Mouse (Mus musculus) limb, embryonic 15.5 days (tissue): ENCODE measurements around the gene Me1. TPM values are rescaled to one million over a fixed set of nuclear protein-coding genes. Genes with fewer than 3 reads are reported as not detected.

Source experiments
- ATAC-seq: fragments of 200-750 bp; cut with Nextera tagmentation; 2 replicates; pipeline ENCODE4 v1.8.0; 2017; ENCODE audit warnings: low read depth, moderate TSS enrichment; ENCODE audit not compliant: insufficient number of reproducible peaks, low FRiP score, low TSS enrichment
- H3K27ac ChIP-seq: fragments of 300-500 bp; sonication (generic); 2 replicates; pipeline ENCODE4 v1.5.1; 2015; ENCODE audit warnings: moderate library complexity, mild to moderate bottlenecking, inconsistent platforms
- H3K27me3 ChIP-seq: fragments of 300-500 bp; sonication (generic); 2 replicates; pipeline ENCODE4 v1.6.1; 2015; ENCODE audit warnings: inconsistent platforms
- H3K36me3 ChIP-seq: fragments of 300-500 bp; sonication (generic); 2 replicates; pipeline ENCODE4 v1.6.1; 2015; ENCODE audit warnings: inconsistent platforms
- H3K4me1 ChIP-seq: fragments of 300-500 bp; sonication (generic); 2 replicates; pipeline ENCODE4 v1.6.1; 2015; ENCODE audit warnings: inconsistent platforms
- H3K4me2 ChIP-seq: fragments of 300-500 bp; sonication (generic); 2 replicates; pipeline ENCODE4 v1.6.1; 2015; ENCODE audit warnings: mild to moderate bottlenecking, inconsistent platforms
- H3K4me3 ChIP-seq: fragments of 300-500 bp; sonication (generic); 2 replicates; pipeline ENCODE4 v1.5.1; 2015; ENCODE audit warnings: mild to moderate bottlenecking, inconsistent platforms
- H3K9ac ChIP-seq: fragments of 300-500 bp; sonication (generic); 2 replicates; pipeline ENCODE4 v1.6.1; 2015; ENCODE audit warnings: inconsistent platforms
- H3K9me3 ChIP-seq: fragments of 300-500 bp; sonication (generic); 2 replicates; pipeline ENCODE4 v1.6.1; 2016; ENCODE audit warnings: inconsistent platforms
- WGBS: fragments of 180-500 bp; shearing (Covaris S2); methylation state at CpG from one replicate; pipeline ENCODE4 v1.1.7; 2015; 5-methylcytosine and 5-hydroxymethylcytosine counted together
- polyA plus RNA-seq: library from polyadenylated mRNA; unstranded; fragments of >200 nt; fragmentation: Nextera tagmentation; extraction: Ambion mirVana; gene quantifications from 2 replicates; pipeline ENCODE4 v1.2.1, GENCODE M21; 2015

Me1 gene
- polyA plus RNA-seq, 1 experiment from 2014 or later, result 32.4 TPM

DNA sequence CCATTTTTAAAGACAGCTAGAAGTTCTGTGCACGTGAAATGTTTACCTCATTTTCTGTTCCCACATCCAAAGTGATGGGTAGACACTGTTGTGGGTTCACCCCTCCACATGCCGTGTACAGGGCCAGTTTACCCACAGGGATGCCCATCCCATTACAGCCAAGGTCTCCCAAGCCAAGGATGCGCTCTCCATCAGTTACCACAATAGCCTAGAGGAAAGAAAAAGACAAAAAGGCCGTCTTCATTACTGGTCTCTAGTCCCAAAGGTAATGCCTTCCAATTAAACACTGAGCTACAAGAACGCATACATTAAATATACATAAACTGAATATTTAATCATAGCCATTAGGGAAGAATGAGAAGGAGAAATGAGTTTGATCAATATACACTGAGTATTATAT, 44.9 kb downstream of the Me1 start:
- no peaks in the 10 kb centered on the region for H3K27me3 ChIP-seq
- H3K36me3 ChIP-seq, result no peaks in the 10 kb centered on the region
- H3K4me2 ChIP-seq, result no peak overlapping the region
- WGBS, result 85% methylated on average over 5 of the region's 5 CpGs
- no peaks in the 10 kb centered on the region for H3K9me3 ChIP-seq
- no peak for ATAC-seq
- H3K9ac ChIP-seq, result no peak overlapping the region
- no peak overlapping the region for H3K4me3 ChIP-seq
- H3K27ac ChIP-seq, result no peak overlapping the region
- H3K4me1 ChIP-seq, result peaks cover 8% of the 10 kb centered on the region; the same call in 1 of the 2 replicates

DNA sequence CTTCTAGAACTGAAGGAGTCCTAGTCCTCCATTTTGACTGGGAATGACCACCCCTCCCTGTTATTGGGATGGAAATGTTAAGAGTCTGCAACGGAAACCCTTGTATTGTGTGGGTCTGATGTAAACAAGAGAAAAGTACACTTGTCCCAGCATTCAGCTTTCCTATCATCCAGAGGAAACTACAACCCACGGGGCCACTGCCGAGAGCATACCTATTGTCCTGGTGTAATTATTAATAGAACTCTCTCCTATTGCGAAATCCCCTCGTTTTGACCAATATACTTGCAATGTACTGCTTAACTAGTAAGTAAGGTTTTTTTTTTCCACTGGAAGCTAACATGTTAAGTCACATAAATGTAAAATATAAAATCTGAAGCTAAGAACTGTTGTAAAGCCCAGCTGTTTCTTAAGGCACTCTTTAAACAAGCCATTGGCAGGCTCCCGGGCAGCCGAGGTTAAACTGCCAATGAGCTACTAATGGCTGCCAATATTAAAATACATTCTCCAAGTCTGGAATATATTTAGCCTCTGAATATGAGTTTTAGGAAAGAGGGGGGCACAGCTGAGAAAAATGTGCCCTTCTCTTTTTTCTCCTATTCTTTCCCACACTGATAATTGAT, 47.7 kb downstream of the Me1 start:
- H3K27me3 ChIP-seq, result no peaks in the 10 kb centered on the region
- H3K4me1 ChIP-seq, result peaks cover 8% of the 10 kb centered on the region; the same call in 1 of the 2 replicates
- peak; percentile 63; the same call in 1 of the 2 replicates for ATAC-seq
- H3K4me2 ChIP-seq, result no peak overlapping the region
- whole genome bisulfite sequencing, result 50% methylated on average over 7 of the region's 7 CpGs
- H3K4me3 ChIP-seq, result no peak overlapping the region
- H3K9me3 ChIP-seq, result no peaks in the 10 kb centered on the region
- H3K36me3 ChIP-seq, result no peaks in the 10 kb centered on the region
- H3K9ac ChIP-seq, result no peak overlapping the region
- peak overlapping the region; percentile 67; the same call in 1 of the 2 replicates for H3K27ac ChIP-seq

DNA sequence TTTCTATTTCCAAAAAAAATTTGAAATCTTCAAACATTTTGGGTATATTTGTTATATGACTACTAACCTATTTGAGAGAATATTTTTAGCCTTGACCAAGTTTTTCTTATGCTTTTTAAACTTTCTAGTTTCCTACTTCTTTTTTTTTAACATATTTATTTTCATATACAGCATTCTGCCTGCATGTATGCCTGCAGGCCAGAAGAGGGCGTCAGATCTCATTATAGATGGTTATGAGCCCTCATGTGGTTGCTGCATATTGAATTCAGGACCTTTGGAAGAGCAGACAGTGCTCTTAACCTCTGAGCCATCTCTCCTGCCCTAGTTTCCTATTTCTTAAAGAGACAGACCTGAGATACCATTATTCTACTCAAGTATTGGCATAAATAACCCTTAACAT, 48.9 kb downstream of the Me1 start:
- no peak overlapping the region for H3K9ac ChIP-seq
- no peak overlapping the region for H3K4me3 ChIP-seq
- WGBS, result 9% methylated on average over 1 of the region's 1 CpGs
- H3K4me1 ChIP-seq, result peaks cover 8% of the 10 kb centered on the region; the same call in 1 of the 2 replicates
- H3K27ac ChIP-seq, result no peak overlapping the region
- no peak for ATAC-seq
- no peaks in the 10 kb centered on the region for H3K9me3 ChIP-seq
- H3K4me2 ChIP-seq, result no peak overlapping the region
- H3K36me3 ChIP-seq, result no peaks in the 10 kb centered on the region
- no peaks in the 10 kb centered on the region for H3K27me3 ChIP-seq

DNA sequence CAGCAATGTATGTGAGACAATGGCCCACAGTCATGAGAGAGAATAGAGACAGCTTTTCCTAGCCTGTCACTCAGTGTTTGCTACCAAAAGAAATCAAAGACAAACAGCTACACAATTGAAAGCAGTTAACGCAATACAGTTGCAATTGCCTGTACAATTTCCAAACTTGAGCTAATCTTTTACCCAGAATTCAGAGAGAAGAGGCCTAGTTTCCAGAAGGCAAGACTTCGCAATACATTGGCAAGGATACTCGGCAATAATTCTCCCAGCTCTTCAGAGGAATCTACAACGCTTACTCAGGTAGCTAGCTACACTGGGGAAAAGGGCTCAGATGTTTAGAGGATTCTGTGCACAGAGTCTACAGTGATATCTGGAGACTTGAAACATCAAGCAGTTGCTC, 52.3 kb downstream of the Me1 start:
- Histone ChIP-seq H3K4me3 (no peak overlapping the region), H3K4me2 (no peak overlapping the region), H3K4me1 (peaks cover 11% of the 10 kb centered on the region; the same call in 1 of the 2 replicates), H3K9me3 (no peaks in the 10 kb centered on the region), H3K27ac (no peak overlapping the region), H3K27me3 (no peaks in the 10 kb centered on the region), H3K36me3 (no peaks in the 10 kb centered on the region), H3K9ac (no peak overlapping the region)
- WGBS, result 88% methylated on average over 4 of the region's 4 CpGs
- no peak for ATAC-seq

DNA sequence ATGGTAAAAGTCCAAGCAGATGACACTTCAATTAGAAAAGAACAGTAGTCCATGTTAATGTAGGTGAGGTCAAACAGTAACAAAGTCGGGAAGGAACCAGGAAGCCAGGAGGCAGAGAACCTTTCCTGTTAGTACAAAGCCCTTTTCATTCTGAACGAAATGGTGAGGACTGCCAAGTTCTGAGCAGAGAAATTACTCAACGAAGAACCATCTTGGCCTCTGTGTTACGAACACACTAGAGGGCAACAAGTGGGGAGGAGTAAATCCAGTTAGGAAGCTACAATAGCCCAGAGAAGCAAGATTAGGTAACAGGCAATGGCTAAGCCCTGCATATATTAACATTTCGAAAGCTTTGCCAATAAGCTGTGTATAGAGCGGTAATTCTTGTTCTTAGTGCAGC, 57.0 kb downstream of the Me1 start:
- H3K27ac ChIP-seq, result no peak overlapping the region
- H3K9ac ChIP-seq, result no peak overlapping the region
- no peak overlapping the region for H3K4me3 ChIP-seq
- H3K36me3 ChIP-seq, result no peaks in the 10 kb centered on the region
- H3K9me3 ChIP-seq, result no peaks in the 10 kb centered on the region
- no peak for ATAC-seq
- no peak overlapping the region for H3K4me2 ChIP-seq
- H3K4me1 ChIP-seq, result 0 out of 2 replicates have a peak, but pooled peaks cover 3% of the 10 kb centered on the region
- WGBS, result 58% methylated on average over 6 of the region's 6 CpGs
- no peaks in the 10 kb centered on the region for H3K27me3 ChIP-seq

DNA sequence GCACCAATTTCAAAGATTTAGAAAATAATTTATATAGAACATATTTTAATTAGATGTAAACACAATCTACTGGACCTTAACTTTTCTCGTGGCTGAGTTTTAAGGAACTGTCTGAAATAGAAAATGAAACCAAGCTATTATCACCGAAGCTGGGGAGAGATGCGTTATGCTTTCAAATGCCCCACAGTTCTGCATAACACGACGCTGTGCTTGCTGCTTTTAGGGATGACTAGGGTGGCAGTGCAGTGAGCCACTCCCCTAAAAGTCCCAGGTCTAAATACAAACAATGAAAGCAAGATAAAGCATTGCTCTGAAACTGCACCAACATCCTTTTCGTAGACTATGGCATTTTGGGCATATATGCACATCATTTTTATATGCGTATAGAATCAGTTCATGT, 64.6 kb downstream of the Me1 start:
- no peak for ATAC-seq
- H3K4me1 ChIP-seq, result no peaks in the 10 kb centered on the region; the same call in 1 of the 2 replicates
- no peak overlapping the region for H3K4me3 ChIP-seq
- WGBS, result 85% methylated on average over 7 of the region's 7 CpGs
- H3K9me3 ChIP-seq, result no peaks in the 10 kb centered on the region
- H3K27ac ChIP-seq, result no peak overlapping the region
- no peaks in the 10 kb centered on the region for H3K27me3 ChIP-seq
- H3K4me2 ChIP-seq, result no peak overlapping the region
- no peak overlapping the region for H3K9ac ChIP-seq
- H3K36me3 ChIP-seq, result peaks cover 5% of the 10 kb centered on the region; the same call in 1 of the 2 replicates

DNA sequence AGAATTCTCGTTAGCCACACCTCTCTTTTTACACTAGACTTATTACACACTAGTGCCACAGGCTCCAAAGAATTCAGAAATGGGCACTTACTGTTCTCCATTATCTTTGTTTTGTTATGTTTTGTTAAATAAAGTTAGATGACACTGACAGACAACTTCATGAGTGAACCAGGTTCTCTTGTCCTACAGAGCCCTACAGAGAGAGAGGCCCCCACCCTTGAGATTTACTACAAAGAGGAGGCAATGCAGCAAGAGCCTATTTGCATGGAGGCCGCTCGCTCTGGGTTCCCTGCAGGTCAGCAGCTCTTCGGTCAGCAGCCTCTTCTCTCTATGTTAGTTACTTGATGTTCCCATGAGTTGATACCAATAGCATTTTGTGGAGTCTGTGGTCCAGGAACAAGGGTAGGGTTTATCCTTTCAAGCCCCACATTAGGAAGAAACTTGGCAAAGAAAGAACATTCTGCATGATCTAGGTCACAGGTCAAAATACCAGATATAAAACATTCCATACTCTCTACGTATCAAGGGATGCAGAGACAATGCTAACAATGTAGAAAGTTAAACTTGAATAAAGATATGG, 65.3 kb downstream of the Me1 start:
- Histone ChIP-seq H3K9me3 (no peaks in the 10 kb centered on the region), H3K4me3 (no peak overlapping the region), H3K27ac (no peak overlapping the region), H3K9ac (no peak overlapping the region), H3K36me3 (peaks cover 5% of the 10 kb centered on the region; the same call in 1 of the 2 replicates), H3K4me2 (no peak overlapping the region), H3K27me3 (no peaks in the 10 kb centered on the region), H3K4me1 (no peaks in the 10 kb centered on the region; the same call in 1 of the 2 replicates)
- WGBS, result 86% methylated on average over 5 of the region's 5 CpGs
- no peak for ATAC-seq

DNA sequence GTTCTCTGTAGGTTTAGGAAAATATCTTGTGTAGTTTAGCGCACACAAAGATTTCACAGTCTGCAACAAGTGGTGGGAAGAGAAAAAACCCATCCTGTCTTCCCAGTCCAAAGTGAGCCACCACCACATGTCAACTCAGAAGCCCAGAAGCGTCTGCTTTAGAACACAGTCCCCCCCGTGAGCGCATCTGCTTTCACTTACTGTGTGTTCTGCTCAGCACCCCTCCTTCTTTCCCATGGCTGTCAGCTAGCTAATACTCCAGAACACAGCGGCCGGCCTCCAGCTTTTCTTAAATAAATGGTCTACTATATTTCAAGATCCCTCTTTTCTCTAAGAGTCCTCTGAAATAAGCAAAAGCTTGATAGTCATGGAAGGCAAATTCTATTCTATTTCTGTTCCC, 66.4 kb downstream of the Me1 start:
- no peak for ATAC-seq

DNA sequence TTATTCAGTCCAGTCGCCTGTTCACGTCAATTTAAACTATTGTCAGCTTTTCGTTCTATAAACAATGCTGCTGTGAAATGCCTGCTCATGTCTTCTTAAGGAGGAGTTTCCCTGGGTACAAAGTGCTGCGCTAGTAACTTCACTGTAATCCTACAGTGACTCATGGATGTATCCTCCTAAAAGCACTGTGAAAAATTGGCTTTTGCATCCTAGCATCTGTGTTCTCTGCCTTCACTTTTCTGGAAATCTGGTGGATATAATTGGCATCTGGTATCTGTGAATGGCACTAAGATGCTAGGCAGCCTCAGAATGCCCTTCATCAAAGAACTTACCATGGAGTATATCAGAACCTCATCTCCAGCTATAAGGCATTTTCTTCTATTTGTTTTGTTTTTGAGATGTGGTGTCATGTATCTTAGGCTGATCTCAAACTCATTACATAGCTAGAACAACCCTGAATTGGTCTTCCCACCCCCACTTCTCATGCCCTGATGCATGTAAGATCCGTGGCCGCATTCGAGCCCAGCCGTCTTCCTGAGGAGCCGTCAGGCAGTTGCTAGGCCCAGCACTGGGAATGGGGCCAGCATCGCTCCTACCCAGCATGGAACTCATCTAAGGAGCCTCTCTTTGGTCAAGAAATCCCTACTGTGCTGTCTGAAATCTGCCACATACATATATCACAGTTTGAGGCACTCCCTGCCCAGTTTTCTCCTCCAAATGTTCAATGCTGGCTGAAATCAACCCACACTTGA, 67.8 kb downstream of the Me1 start:
- H3K4me3 ChIP-seq, result no peak overlapping the region
- H3K36me3 ChIP-seq, result no peaks in the 10 kb centered on the region
- H3K4me2 ChIP-seq, result no peak overlapping the region
- no peaks in the 10 kb centered on the region for H3K27me3 ChIP-seq
- H3K9me3 ChIP-seq, result no peaks in the 10 kb centered on the region
- H3K9ac ChIP-seq, result no peak overlapping the region
- peaks cover 11% of the 10 kb centered on the region for H3K4me1 ChIP-seq
- no peak overlapping the region for H3K27ac ChIP-seq
- WGBS, result 88% methylated on average over 10 of the region's 10 CpGs
- no peak for ATAC-seq

More for the DNA sequence above, 66.4 kb downstream of the Me1 start:
- Histone ChIP-seq H3K4me3 (no peak overlapping the region), H3K4me2 (no peak overlapping the region), H3K9me3 (no peaks in the 10 kb centered on the region), H3K4me1 (peaks cover 6% of the 10 kb centered on the region), H3K27me3 (no peaks in the 10 kb centered on the region), H3K9ac (no peak overlapping the region), H3K36me3 (peaks cover 5% of the 10 kb centered on the region; the same call in 1 of the 2 replicates), H3K27ac (no peak overlapping the region)
- 49% methylated on average over 6 of the region's 6 CpGs for WGBS

DNA sequence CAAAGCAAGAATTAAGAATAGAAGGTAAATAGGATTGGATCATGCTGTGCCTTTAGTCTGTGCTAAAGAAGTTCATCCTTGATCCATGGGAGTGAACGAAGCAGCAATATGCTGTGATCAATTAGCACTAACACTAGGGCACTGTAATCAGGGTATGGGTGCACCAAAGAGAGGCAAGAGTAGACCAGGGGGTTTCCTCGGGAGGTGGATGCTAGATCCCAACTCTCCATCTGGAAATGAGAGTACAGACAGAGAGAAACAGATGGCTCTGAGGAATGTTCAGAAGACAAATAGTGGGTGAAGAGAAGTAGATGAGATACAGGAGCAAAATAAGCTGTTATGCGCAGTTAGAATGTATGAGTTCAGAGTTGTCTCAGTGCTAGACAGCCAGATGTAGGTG, 68.8 kb downstream of the Me1 start:
- Histone ChIP-seq H3K4me1 (peaks cover 11% of the 10 kb centered on the region), H3K4me3 (no peak overlapping the region), H3K27me3 (no peaks in the 10 kb centered on the region), H3K27ac (no peak overlapping the region), H3K9me3 (no peaks in the 10 kb centered on the region), H3K36me3 (no peaks in the 10 kb centered on the region), H3K4me2 (no peak overlapping the region), H3K9ac (no peak overlapping the region)
- 62% methylated on average over 3 of the region's 3 CpGs for WGBS
- ATAC-seq, result no peak

DNA sequence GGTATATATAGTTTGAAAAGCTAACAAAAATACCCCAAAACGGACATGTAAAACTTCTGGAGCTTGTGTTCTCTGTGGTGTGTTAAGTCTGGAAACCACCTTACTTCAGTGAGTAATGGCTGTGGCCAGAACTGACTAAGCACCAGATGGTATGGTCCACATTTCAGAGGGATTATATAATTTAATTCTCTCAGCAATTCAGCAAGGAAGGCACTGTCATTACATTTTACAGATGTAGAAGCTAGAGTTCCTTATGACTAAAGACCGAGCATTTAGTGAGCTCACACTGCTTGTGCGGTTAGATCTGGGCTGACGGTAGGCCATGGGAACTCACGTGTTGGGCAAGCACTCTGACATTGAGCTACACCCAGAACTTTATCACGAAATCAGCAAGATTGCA, 71.0 kb downstream of the Me1 start:
- H3K4me3 ChIP-seq, result no peak overlapping the region

DNA sequence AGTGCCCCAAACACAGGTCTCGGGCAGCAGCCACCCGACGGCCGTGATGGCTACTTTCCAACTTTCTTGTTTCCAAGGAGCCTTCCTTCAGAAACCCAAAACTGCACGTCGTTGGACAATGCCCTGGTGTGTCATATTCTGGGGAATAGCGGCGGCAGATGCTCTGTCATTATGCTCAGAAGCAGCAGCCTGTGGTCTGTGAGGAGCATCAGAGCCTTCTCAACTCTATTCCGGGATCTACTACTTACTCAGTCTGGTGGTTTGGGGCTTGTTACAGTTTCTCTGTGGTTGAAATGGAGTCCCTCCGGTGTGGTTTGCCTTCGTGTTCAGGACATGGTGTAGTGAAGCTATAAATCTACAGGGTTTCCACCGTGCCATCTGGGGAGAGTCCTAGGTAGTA, 71.7 kb downstream of the Me1 start:
- H3K4me2 ChIP-seq, result no peak overlapping the region
- H3K9me3 ChIP-seq, result no peaks in the 10 kb centered on the region
- no peak for ATAC-seq
- H3K27ac ChIP-seq, result peak overlapping the region; percentile 1; the same call in 1 of the 2 replicates
- H3K4me3 ChIP-seq, result no peak overlapping the region
- 70% methylated on average over 12 of the region's 12 CpGs for WGBS
- no peaks in the 10 kb centered on the region for H3K27me3 ChIP-seq
- no peak overlapping the region for H3K9ac ChIP-seq
- H3K4me1 ChIP-seq, result peaks cover 11% of the 10 kb centered on the region
- H3K36me3 ChIP-seq, result no peaks in the 10 kb centered on the region

More for the DNA sequence above, 71.0 kb downstream of the Me1 start:
- Histone ChIP-seq H3K27ac (no peak overlapping the region), H3K36me3 (no peaks in the 10 kb centered on the region), H3K4me1 (peaks cover 11% of the 10 kb centered on the region), H3K27me3 (no peaks in the 10 kb centered on the region), H3K4me2 (no peak overlapping the region), H3K9ac (no peak overlapping the region), H3K9me3 (no peaks in the 10 kb centered on the region)
- 63% methylated on average over 6 of the region's 6 CpGs for WGBS
- no peak for ATAC-seq
